Mouse (Mus musculus): ENCODE results near the gene Ryk.

GRCm38 (mm10) chr9:102879545-102879944 lies 44.8 kb downstream of the Ryk start:
- TF ChIP-seq CTCF (conservative IDR thresholded peaks at IDR 0.05; ENCODE audit: low read length) (peak; percentile 51), NANOG (IDR thresholded peaks at IDR 0.05; ENCODE audit: borderline replicate concordance, low read length) (no peak)
